Mouse (Mus musculus) activated CD4-positive, CD25-positive, alpha-beta regulatory T cell, adult 4 months (primary cell): ENCODE measurements around the gene Myo16. TPM values are rescaled to one million over a fixed set of nuclear protein-coding genes. Genes with fewer than 3 reads are reported as not detected.

Experiments
- ATAC-seq: one replicate; pipeline ENCODE4 v1.8.0; 2017
- polyA plus RNA-seq, 2 experiments: library from polyadenylated mRNA; unstranded; fragments of 100-300 nt; shearing (Covaris generic); gene quantifications; one replicate each; pipeline ENCODE4 v1.2.1; 2017

The Myo16 gene
- polyA plus RNA-seq, 2 experiments from 2014 or later: not detected

- ATAC-seq: no peak
These were observed 151.0 kb downstream of the Myo16 start for GRCm38 (mm10) chr8:10304721-10305120.

GRCm38 (mm10) chr8:10307345-10307744, 153.6 kb downstream of the Myo16 start:
- ATAC-seq: no peak

- ATAC-seq: no peak
These were observed 154.2 kb downstream of the Myo16 start for GRCm38 (mm10) chr8:10307770-10308476.

- ATAC-seq: no peak
These were observed 156.8 kb downstream of the Myo16 start for GRCm38 (mm10) chr8:10310470-10310869.

GRCm38 (mm10) chr8:10312316-10312715, 158.6 kb downstream of the Myo16 start:
- no peak for ATAC-seq

GRCm38 (mm10) chr8:10316201-10316600, 162.5 kb downstream of the Myo16 start:
- no peak for ATAC-seq

- ATAC-seq: no peak
These were observed 164.4 kb downstream of the Myo16 start for GRCm38 (mm10) chr8:10318103-10318502.

- ATAC-seq: no peak
These were observed 196.7 kb downstream of the Myo16 start for GRCm38 (mm10) chr8:10350451-10350850.

- no peak for ATAC-seq
These were observed 205.0 kb downstream of the Myo16 start for GRCm38 (mm10) chr8:10358711-10359110.

- ATAC-seq: no peak
These were observed 209.2 kb downstream of the Myo16 start for GRCm38 (mm10) chr8:10362949-10363348.

- ATAC-seq: no peak
These were observed 210.1 kb downstream of the Myo16 start for GRCm38 (mm10) chr8:10363654-10364406.

GRCm38 (mm10) chr8:10366141-10366540, 212.4 kb downstream of the Myo16 start:
- no peak for ATAC-seq

GRCm38 (mm10) chr8:10372571-10372970, 218.9 kb downstream of the Myo16 start:
- ATAC-seq: no peak

- no peak for ATAC-seq
These were observed 233.4 kb downstream of the Myo16 start for GRCm38 (mm10) chr8:10387143-10387542.

GRCm38 (mm10) chr8:10391096-10391683, 237.5 kb downstream of the Myo16 start:
- ATAC-seq: no peak

GRCm38 (mm10) chr8:10391913-10392312, 238.2 kb downstream of the Myo16 start:
- ATAC-seq: no peak

- ATAC-seq: no peak
These were observed 240.8 kb downstream of the Myo16 start for GRCm38 (mm10) chr8:10394506-10394905.

- ATAC-seq: no peak
These were observed 241.4 kb downstream of the Myo16 start for GRCm38 (mm10) chr8:10395146-10395545.

- no peak for ATAC-seq
These were observed 248.9 kb downstream of the Myo16 start for GRCm38 (mm10) chr8:10402606-10403005.

- ATAC-seq: no peak
These were observed 251.8 kb downstream of the Myo16 start for GRCm38 (mm10) chr8:10405469-10405868.

GRCm38 (mm10) chr8:10409043-10409442, 255.3 kb downstream of the Myo16 start:
- ATAC-seq: no peak

- ATAC-seq: no peak
These were observed 257.8 kb downstream of the Myo16 start for GRCm38 (mm10) chr8:10411511-10411910.

- ATAC-seq: no peak
These were observed 260.2 kb downstream of the Myo16 start for GRCm38 (mm10) chr8:10413881-10414280.
